Mouse (Mus musculus): ENCODE data around the gene G6pc3.

G6pc3 gene

GRCm38 (mm10) chr11:102190848-102191247 is 1.4 kb downstream of the G6pc3 start:
- DNase-seq: no peak

- DNase-seq: no peak
Measured at GRCm38 (mm10) chr11:102193657-102194440, 4.4 kb downstream of the G6pc3 start.

- no peak for DNase-seq
Measured at GRCm38 (mm10) chr11:102196018-102196797, 6.8 kb downstream of the G6pc3 start.

GRCm38 (mm10) chr11:102198245-102198644 is 8.8 kb downstream of the G6pc3 start:
- DNase-seq: no peak

GRCm38 (mm10) chr11:102199856-102200255 is 10.4 kb downstream of the G6pc3 start:
- DNase-seq: no peak

GRCm38 (mm10) chr11:102201408-102201821 is 12.0 kb downstream of the G6pc3 start:
- no peak for DNase-seq

GRCm38 (mm10) chr11:102206481-102206880 is 17.1 kb downstream of the G6pc3 start:
- no peak for DNase-seq

- no peak for DNase-seq
Measured at GRCm38 (mm10) chr11:102207825-102208777, 18.7 kb downstream of the G6pc3 start.

GRCm38 (mm10) chr11:102208846-102209245 is 19.4 kb downstream of the G6pc3 start:
- no peak for DNase-seq

GRCm38 (mm10) chr11:102209742-102210141 is 20.3 kb downstream of the G6pc3 start:
- peak; percentile 54 to 57 for DNase-seq

- no peak for DNase-seq
Measured at GRCm38 (mm10) chr11:102210185-102210584, 20.8 kb downstream of the G6pc3 start.

- no peak for DNase-seq
Measured at GRCm38 (mm10) chr11:102211011-102211410, 21.6 kb downstream of the G6pc3 start.

- no peak for DNase-seq
Measured at GRCm38 (mm10) chr11:102211936-102212341, 22.5 kb downstream of the G6pc3 start.

- DNase-seq: no peak
Measured at GRCm38 (mm10) chr11:102214430-102215156, 25.2 kb downstream of the G6pc3 start.

GRCm38 (mm10) chr11:102215511-102215910 is 26.1 kb downstream of the G6pc3 start:
- DNase-seq: no peak

- DNase-seq: no peak
Measured at GRCm38 (mm10) chr11:102216056-102216885, 26.9 kb downstream of the G6pc3 start.

- DNase-seq: no peak
Measured at GRCm38 (mm10) chr11:102216886-102217240, 27.4 kb downstream of the G6pc3 start.

- no peak for DNase-seq
Measured at GRCm38 (mm10) chr11:102217396-102217795, 28.0 kb downstream of the G6pc3 start.

- no peak for DNase-seq
Measured at GRCm38 (mm10) chr11:102217876-102218430, 28.5 kb downstream of the G6pc3 start.

GRCm38 (mm10) chr11:102218783-102219182 is 29.4 kb downstream of the G6pc3 start:
- DNase-seq: peak; percentile 56 to 60

Measured in B cell, adult 2 months (primary cell).